Mouse (Mus musculus): ENCODE results near the gene Zfp710. TPM values are rescaled to one million over a fixed set of nuclear protein-coding genes. Genes with fewer than 3 reads are reported as not detected.
A peak's percentile ranks its signal among the peaks of the same experiment; 100 is the strongest.

The Zfp710 gene
- polyA plus RNA-seq, 1 experiment from 2014 or later = 12.4 TPM

- Histone ChIP-seq H3K4me1 (ENCODE audit: control insufficient read depth, insufficient read depth, low read length) (peaks cover 56% of the 10 kb centered on the region), H3K4me3 (ENCODE audit: low read length) (no peak overlapping the region), H3K27me3 (ENCODE audit: control insufficient read depth, insufficient read depth, low read length) (no peaks in the 10 kb centered on the region), H3K4me2 (ENCODE audit: low read depth, low read length) (peak overlapping the region; percentile 18; the same call in 1 of the 2 replicates), H3K9me3 (replicated peaks; ENCODE audit: control insufficient read depth, low read length) (no peaks in the 10 kb centered on the region), H3K36me3 (ENCODE audit: control insufficient read depth, insufficient read depth) (no peaks in the 10 kb centered on the region), H3K9ac (ENCODE audit: low read length) (peak overlapping the region; percentile 43), H3K27ac (ENCODE audit: low read length) (peak overlapping the region; percentile 92)
- no peak for ATAC-seq (replicated peaks; ENCODE audit: extremely low read depth, insufficient read depth, low FRiP score)
- WGBS = 62% methylated on average over 13 of the region's 13 CpGs
Observed at GRCm38 (mm10) chr7:80059064-80059838, 34.6 kb downstream of the Zfp710 start.

GRCm38 (mm10) chr7:80060012-80060778 lies 35.6 kb downstream of the Zfp710 start:
- H3K27me3 ChIP-seq (ENCODE audit: control insufficient read depth, insufficient read depth, low read length) = no peaks in the 10 kb centered on the region
- H3K4me1 ChIP-seq (ENCODE audit: control insufficient read depth, insufficient read depth, low read length) = peaks cover 59% of the 10 kb centered on the region
- H3K9ac ChIP-seq (ENCODE audit: low read length) = no peak overlapping the region
- H3K4me3 ChIP-seq (ENCODE audit: low read length) = no peak overlapping the region
- no peaks in the 10 kb centered on the region for H3K36me3 ChIP-seq (ENCODE audit: control insufficient read depth, insufficient read depth)
- no peaks in the 10 kb centered on the region for H3K9me3 ChIP-seq (replicated peaks; ENCODE audit: control insufficient read depth, low read length)
- ATAC-seq (replicated peaks; ENCODE audit: extremely low read depth, insufficient read depth, low FRiP score) = peak; percentile 54
- peak overlapping the region; percentile 92 for H3K27ac ChIP-seq (ENCODE audit: low read length)
- WGBS = 45% methylated on average over 10 of the region's 10 CpGs
- H3K4me2 ChIP-seq (ENCODE audit: low read depth, low read length) = peak overlapping the region; percentile 18; the same call in 1 of the 2 replicates

- Histone ChIP-seq H3K4me2 (ENCODE audit: low read depth, low read length) (no peak overlapping the region), H3K36me3 (ENCODE audit: control insufficient read depth, insufficient read depth) (no peaks in the 10 kb centered on the region), H3K9me3 (replicated peaks; ENCODE audit: control insufficient read depth, low read length) (no peaks in the 10 kb centered on the region), H3K4me1 (ENCODE audit: control insufficient read depth, insufficient read depth, low read length) (peaks cover 49% of the 10 kb centered on the region), H3K27ac (ENCODE audit: low read length) (no peak overlapping the region), H3K9ac (ENCODE audit: low read length) (no peak overlapping the region), H3K4me3 (ENCODE audit: low read length) (no peak overlapping the region), H3K27me3 (ENCODE audit: control insufficient read depth, insufficient read depth, low read length) (no peaks in the 10 kb centered on the region)
- no peak for ATAC-seq (replicated peaks; ENCODE audit: extremely low read depth, insufficient read depth, low FRiP score)
- WGBS = 92% methylated on average over 17 of the region's 17 CpGs
Observed at GRCm38 (mm10) chr7:80062083-80062826, 37.6 kb downstream of the Zfp710 start.

- no peaks in the 10 kb centered on the region for H3K36me3 ChIP-seq (ENCODE audit: control insufficient read depth, insufficient read depth)
- H3K9ac ChIP-seq (ENCODE audit: low read length) = no peak overlapping the region
- 75% methylated on average over 5 of the region's 5 CpGs for WGBS
- no peak for ATAC-seq (replicated peaks; ENCODE audit: extremely low read depth, insufficient read depth, low FRiP score)
- no peaks in the 10 kb centered on the region for H3K9me3 ChIP-seq (replicated peaks; ENCODE audit: control insufficient read depth, low read length)
- peaks cover 41% of the 10 kb centered on the region for H3K4me1 ChIP-seq (ENCODE audit: control insufficient read depth, insufficient read depth, low read length)
- no peak overlapping the region for H3K4me3 ChIP-seq (ENCODE audit: low read length)
- no peak overlapping the region for H3K4me2 ChIP-seq (ENCODE audit: low read depth, low read length)
- no peak overlapping the region for H3K27ac ChIP-seq (ENCODE audit: low read length)
- no peaks in the 10 kb centered on the region for H3K27me3 ChIP-seq (ENCODE audit: control insufficient read depth, insufficient read depth, low read length)
Observed at GRCm38 (mm10) chr7:80063244-80063643, 38.6 kb downstream of the Zfp710 start.

- Histone ChIP-seq H3K4me2 (ENCODE audit: low read depth, low read length) (no peak overlapping the region), H3K4me1 (ENCODE audit: control insufficient read depth, insufficient read depth, low read length) (peaks cover 38% of the 10 kb centered on the region)
- 69% methylated on average over 15 of the region's 15 CpGs for WGBS
Observed at GRCm38 (mm10) chr7:80063902-80064736, 39.5 kb downstream of the Zfp710 start.

GRCm38 (mm10) chr7:80065250-80065649 lies 40.6 kb downstream of the Zfp710 start:
- Histone ChIP-seq H3K9ac (ENCODE audit: low read length) (no peak overlapping the region), H3K9me3 (replicated peaks; ENCODE audit: control insufficient read depth, low read length) (no peaks in the 10 kb centered on the region), H3K4me2 (ENCODE audit: low read depth, low read length) (no peak overlapping the region), H3K27ac (ENCODE audit: low read length) (no peak overlapping the region), H3K36me3 (ENCODE audit: control insufficient read depth, insufficient read depth) (no peaks in the 10 kb centered on the region), H3K4me3 (ENCODE audit: low read length) (no peak overlapping the region), H3K4me1 (ENCODE audit: control insufficient read depth, insufficient read depth, low read length) (peaks cover 37% of the 10 kb centered on the region), H3K27me3 (ENCODE audit: control insufficient read depth, insufficient read depth, low read length) (no peaks in the 10 kb centered on the region)
- no peak for ATAC-seq (replicated peaks; ENCODE audit: extremely low read depth, insufficient read depth, low FRiP score)
- WGBS = 64% methylated on average over 3 of the region's 3 CpGs

More at GRCm38 (mm10) chr7:80063902-80064736, 39.5 kb downstream of the Zfp710 start:
- Histone ChIP-seq H3K9me3 (replicated peaks; ENCODE audit: control insufficient read depth, low read length) (no peaks in the 10 kb centered on the region), H3K9ac (ENCODE audit: low read length) (no peak overlapping the region), H3K27me3 (ENCODE audit: control insufficient read depth, insufficient read depth, low read length) (no peaks in the 10 kb centered on the region), H3K36me3 (ENCODE audit: control insufficient read depth, insufficient read depth) (no peaks in the 10 kb centered on the region), H3K4me3 (ENCODE audit: low read length) (no peak overlapping the region), H3K27ac (ENCODE audit: low read length) (no peak overlapping the region)
- ATAC-seq (replicated peaks; ENCODE audit: extremely low read depth, insufficient read depth, low FRiP score) = no peak

- H3K36me3 ChIP-seq (ENCODE audit: control insufficient read depth, insufficient read depth) = no peaks in the 10 kb centered on the region
- no peaks in the 10 kb centered on the region for H3K27me3 ChIP-seq (ENCODE audit: control insufficient read depth, insufficient read depth, low read length)
- no peak for ATAC-seq (replicated peaks; ENCODE audit: extremely low read depth, insufficient read depth, low FRiP score)
- no peaks in the 10 kb centered on the region for H3K9me3 ChIP-seq (replicated peaks; ENCODE audit: control insufficient read depth, low read length)
- no peak overlapping the region for H3K4me2 ChIP-seq (ENCODE audit: low read depth, low read length)
- 71% methylated on average over 13 of the region's 13 CpGs for WGBS
- no peak overlapping the region for H3K9ac ChIP-seq (ENCODE audit: low read length)
- H3K4me1 ChIP-seq (ENCODE audit: control insufficient read depth, insufficient read depth, low read length) = peaks cover 37% of the 10 kb centered on the region
- no peak overlapping the region for H3K4me3 ChIP-seq (ENCODE audit: low read length)
- H3K27ac ChIP-seq (ENCODE audit: low read length) = no peak overlapping the region
Observed at GRCm38 (mm10) chr7:80066675-80067455, 42.3 kb downstream of the Zfp710 start.

GRCm38 (mm10) chr7:80068341-80068740 lies 43.7 kb downstream of the Zfp710 start:
- WGBS = 58% methylated on average over 6 of the region's 7 CpGs
- Histone ChIP-seq H3K27ac (ENCODE audit: low read length) (no peak overlapping the region), H3K4me1 (ENCODE audit: control insufficient read depth, insufficient read depth, low read length) (peaks cover 38% of the 10 kb centered on the region)

More at GRCm38 (mm10) chr7:80068341-80068740, 43.7 kb downstream of the Zfp710 start:
- no peaks in the 10 kb centered on the region for H3K36me3 ChIP-seq (ENCODE audit: control insufficient read depth, insufficient read depth)
- H3K9ac ChIP-seq (ENCODE audit: low read length) = no peak overlapping the region
- H3K27me3 ChIP-seq (ENCODE audit: control insufficient read depth, insufficient read depth, low read length) = no peaks in the 10 kb centered on the region
- H3K9me3 ChIP-seq (replicated peaks; ENCODE audit: control insufficient read depth, low read length) = no peaks in the 10 kb centered on the region
- 0 out of 2 replicates have a peak overlapping the region, but pooled peaks have one; percentile 18 for H3K4me2 ChIP-seq (ENCODE audit: low read depth, low read length)
- ATAC-seq (replicated peaks; ENCODE audit: extremely low read depth, insufficient read depth, low FRiP score) = no peak
- H3K4me3 ChIP-seq (ENCODE audit: low read length) = no peak overlapping the region
